Mouse (Mus musculus): ENCODE measurements around the gene Cspg5. TPM values are rescaled to one million over a fixed set of nuclear protein-coding genes. Genes with fewer than 3 reads are reported as not detected.

The Cspg5 gene
- polyA plus RNA-seq, 1 experiment = 1.0 TPM

Other genes starting within 250 kb of the Cspg5 start
- gene Smarcc1, start 126.1 kb upstream of the Cspg5 start, polyA plus RNA-seq (2012; rRNA removed) = 13.1 and 18.2 TPM in 2 replicates
- gene Dhx30, start 126.0 kb upstream of the Cspg5 start, polyA plus RNA-seq (2012; rRNA removed) = 55.6 and 66.5 TPM in 2 replicates
- 11.9 and 14.3 TPM in 2 replicates for gene Elp6, start 61.4 kb downstream of the Cspg5 start, polyA plus RNA-seq (2012; rRNA removed)
- gene Scap, start 89.5 kb downstream of the Cspg5 start, polyA plus RNA-seq (2012; rRNA removed) = 37.9 and 50.3 TPM in 2 replicates
- gene Ptpn23, start 164.4 kb downstream of the Cspg5 start, polyA plus RNA-seq (2012; rRNA removed) = 15.0 and 24.1 TPM in 2 replicates
- 0.10 and 0.23 TPM in 2 replicates for gene Ngp, start 176.0 kb downstream of the Cspg5 start, polyA plus RNA-seq (2012; rRNA removed)
- 13.4 and 14.7 TPM in 2 replicates for gene Klhl18, start 232.9 kb downstream of the Cspg5 start, polyA plus RNA-seq (2012; rRNA removed)
- gene Kif9, start 233.2 kb downstream of the Cspg5 start, polyA plus RNA-seq (2012; rRNA removed) = 2.0 and 2.9 TPM in 2 replicates

Measured in gonadal fat pad, adult 2 months (tissue).